Mouse (Mus musculus): ENCODE data around the gene Crb2. TPM values are rescaled to one million over a fixed set of nuclear protein-coding genes. Genes with fewer than 3 reads are reported as not detected.

Crb2 gene
- polyA plus RNA-seq, 1 experiment: 0.30 TPM

- Histone ChIP-seq H3K27me3 (ENCODE audit: control insufficient read depth, insufficient read depth, low read length) (no peaks in the 10 kb centered on the region), H3K27ac (ENCODE audit: control insufficient read depth, insufficient read depth, low read depth, low read length) (no peak overlapping the region), H3K4me3 (ENCODE audit: control insufficient read depth, low read depth, low read length) (no peak overlapping the region), H3K36me3 (ENCODE audit: control insufficient read depth, insufficient read depth, low read length) (no peaks in the 10 kb centered on the region), H3K4me1 (ENCODE audit: control insufficient read depth, insufficient read depth, low read length) (no peaks in the 10 kb centered on the region)
- TF ChIP-seq POLR2A (IDR thresholded peaks at IDR 0.05; ENCODE audit: control insufficient read depth, low read depth, low read length) (no peak), CTCF (IDR thresholded peaks at IDR 0.05; ENCODE audit: control insufficient read depth, insufficient read depth, insufficient replicate concordance, low read depth, low read length) (no peak)
Observed at GRCm38 (mm10) chr2:37757784-37758183, 18.3 kb upstream of the Crb2 start.

GRCm38 (mm10) chr2:37758343-37759015 is 17.6 kb upstream of the Crb2 start:
- H3K36me3 ChIP-seq (ENCODE audit: control insufficient read depth, insufficient read depth, low read length): no peaks in the 10 kb centered on the region
- TF ChIP-seq POLR2A (IDR thresholded peaks at IDR 0.05; ENCODE audit: control insufficient read depth, low read depth, low read length) (no peak), CTCF (IDR thresholded peaks at IDR 0.05; ENCODE audit: control insufficient read depth, insufficient read depth, insufficient replicate concordance, low read depth, low read length) (no peak)
- H3K27ac ChIP-seq (ENCODE audit: control insufficient read depth, insufficient read depth, low read depth, low read length): no peak overlapping the region
- H3K4me3 ChIP-seq (ENCODE audit: control insufficient read depth, low read depth, low read length): no peak overlapping the region
- no peaks in the 10 kb centered on the region for H3K27me3 ChIP-seq (ENCODE audit: control insufficient read depth, insufficient read depth, low read length)
- H3K4me1 ChIP-seq (ENCODE audit: control insufficient read depth, insufficient read depth, low read length): no peaks in the 10 kb centered on the region

GRCm38 (mm10) chr2:37760633-37761032 is 15.4 kb upstream of the Crb2 start:
- Histone ChIP-seq H3K36me3 (ENCODE audit: control insufficient read depth, insufficient read depth, low read length) (no peaks in the 10 kb centered on the region), H3K4me1 (ENCODE audit: control insufficient read depth, insufficient read depth, low read length) (no peaks in the 10 kb centered on the region), H3K4me3 (ENCODE audit: control insufficient read depth, low read depth, low read length) (no peak overlapping the region), H3K27ac (ENCODE audit: control insufficient read depth, insufficient read depth, low read depth, low read length) (no peak overlapping the region), H3K27me3 (ENCODE audit: control insufficient read depth, insufficient read depth, low read length) (no peaks in the 10 kb centered on the region)
- TF ChIP-seq CTCF (IDR thresholded peaks at IDR 0.05; ENCODE audit: control insufficient read depth, insufficient read depth, insufficient replicate concordance, low read depth, low read length) (no peak), POLR2A (IDR thresholded peaks at IDR 0.05; ENCODE audit: control insufficient read depth, low read depth, low read length) (no peak)

DNA sequence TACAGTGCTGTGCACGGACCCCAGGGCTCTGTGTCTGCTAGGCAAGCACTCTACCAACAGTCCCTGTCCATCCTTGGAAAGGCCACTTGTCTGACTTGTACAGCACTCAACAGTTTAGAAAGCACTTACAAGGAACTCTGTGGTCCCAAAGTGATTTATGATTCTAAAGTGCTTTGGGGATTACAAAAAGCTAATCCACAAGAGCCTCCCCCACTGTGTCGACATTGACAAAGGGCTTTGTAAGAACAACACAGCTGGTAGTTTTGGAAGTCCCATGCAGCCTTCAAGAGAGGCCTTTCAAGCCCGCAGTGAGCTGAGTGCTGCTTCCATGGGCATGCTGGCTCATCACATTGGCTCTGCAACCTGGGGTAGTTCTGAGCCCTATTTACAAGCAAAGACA is 12.4 kb upstream of the Crb2 start:
- Histone ChIP-seq H3K4me3 (ENCODE audit: control insufficient read depth, low read depth, low read length) (no peak overlapping the region), H3K36me3 (ENCODE audit: control insufficient read depth, insufficient read depth, low read length) (no peaks in the 10 kb centered on the region), H3K4me1 (ENCODE audit: control insufficient read depth, insufficient read depth, low read length) (no peaks in the 10 kb centered on the region), H3K27ac (ENCODE audit: control insufficient read depth, insufficient read depth, low read depth, low read length) (no peak overlapping the region), H3K27me3 (ENCODE audit: control insufficient read depth, insufficient read depth, low read length) (no peaks in the 10 kb centered on the region)
- TF ChIP-seq CTCF (IDR thresholded peaks at IDR 0.05; ENCODE audit: control insufficient read depth, insufficient read depth, insufficient replicate concordance, low read depth, low read length) (no peak), POLR2A (IDR thresholded peaks at IDR 0.05; ENCODE audit: control insufficient read depth, low read depth, low read length) (no peak)

DNA sequence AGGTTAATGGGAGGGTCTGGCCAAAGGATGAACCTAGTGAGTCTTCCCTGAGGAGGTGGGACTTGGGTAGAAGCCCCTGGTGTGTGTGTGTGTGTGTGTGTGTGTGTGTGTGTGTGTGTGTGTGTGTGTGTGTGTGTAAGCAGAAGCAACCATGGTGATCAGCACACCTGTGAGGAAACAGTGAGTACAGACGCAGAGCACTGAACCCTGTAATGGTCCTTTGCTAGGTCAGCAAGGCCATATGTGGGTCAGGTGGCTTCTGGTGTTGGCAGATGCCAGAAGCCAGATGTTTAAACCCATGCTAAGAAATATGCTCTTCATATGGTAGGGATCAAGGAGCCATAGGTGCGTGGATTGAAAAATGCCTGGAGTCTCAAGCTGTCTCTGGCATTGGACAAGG is 11.5 kb upstream of the Crb2 start:
- H3K27me3 ChIP-seq (ENCODE audit: control insufficient read depth, insufficient read depth, low read length): no peaks in the 10 kb centered on the region
- no peak overlapping the region for H3K27ac ChIP-seq (ENCODE audit: control insufficient read depth, insufficient read depth, low read depth, low read length)
- no peaks in the 10 kb centered on the region for H3K4me1 ChIP-seq (ENCODE audit: control insufficient read depth, insufficient read depth, low read length)
- H3K4me3 ChIP-seq (ENCODE audit: control insufficient read depth, low read depth, low read length): no peak overlapping the region
- no peaks in the 10 kb centered on the region for H3K36me3 ChIP-seq (ENCODE audit: control insufficient read depth, insufficient read depth, low read length)
- TF ChIP-seq POLR2A (IDR thresholded peaks at IDR 0.05; ENCODE audit: control insufficient read depth, low read depth, low read length) (no peak), CTCF (IDR thresholded peaks at IDR 0.05; ENCODE audit: control insufficient read depth, insufficient read depth, insufficient replicate concordance, low read depth, low read length) (no peak)

DNA sequence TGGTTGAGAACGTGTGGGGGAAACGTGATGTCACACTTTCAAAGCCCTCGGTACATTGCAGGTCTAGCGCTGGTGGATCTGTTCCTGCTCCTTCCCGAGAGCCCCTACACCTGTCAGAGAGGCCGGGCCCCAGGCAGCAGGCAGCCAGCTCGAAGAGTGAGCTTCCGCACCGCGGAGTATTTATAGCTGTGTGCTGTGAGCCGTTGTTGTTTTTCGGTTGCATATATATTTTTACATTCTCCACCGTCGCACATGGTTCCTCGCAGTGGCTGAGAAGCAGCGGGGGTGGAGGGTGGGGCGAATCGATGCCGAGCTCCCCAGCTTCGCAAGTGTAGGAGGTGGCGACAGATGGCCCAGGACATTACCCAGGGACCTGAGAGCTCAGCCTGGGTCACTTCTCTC is 11.0 kb upstream of the Crb2 start:
- Histone ChIP-seq H3K27ac (ENCODE audit: control insufficient read depth, insufficient read depth, low read depth, low read length) (no peak overlapping the region), H3K27me3 (ENCODE audit: control insufficient read depth, insufficient read depth, low read length) (no peaks in the 10 kb centered on the region), H3K4me1 (ENCODE audit: control insufficient read depth, insufficient read depth, low read length) (no peaks in the 10 kb centered on the region; the same call in 1 of the 2 replicates), H3K36me3 (ENCODE audit: control insufficient read depth, insufficient read depth, low read length) (no peaks in the 10 kb centered on the region), H3K4me3 (ENCODE audit: control insufficient read depth, low read depth, low read length) (no peak overlapping the region)
- TF ChIP-seq CTCF (IDR thresholded peaks at IDR 0.05; ENCODE audit: control insufficient read depth, insufficient read depth, insufficient replicate concordance, low read depth, low read length) (no peak), POLR2A (IDR thresholded peaks at IDR 0.05; ENCODE audit: control insufficient read depth, low read depth, low read length) (no peak)

- peaks cover 4% of the 10 kb centered on the region; the same call in 1 of the 2 replicates for H3K4me1 ChIP-seq (ENCODE audit: control insufficient read depth, insufficient read depth, low read length)
- no peak overlapping the region for H3K4me3 ChIP-seq (ENCODE audit: control insufficient read depth, low read depth, low read length)
- no peaks in the 10 kb centered on the region for H3K36me3 ChIP-seq (ENCODE audit: control insufficient read depth, insufficient read depth, low read length)
- no peak for TF ChIP-seq POLR2A (IDR thresholded peaks at IDR 0.05; ENCODE audit: control insufficient read depth, low read depth, low read length)
- no peak for TF ChIP-seq CTCF (IDR thresholded peaks at IDR 0.05; ENCODE audit: control insufficient read depth, insufficient read depth, insufficient replicate concordance, low read depth, low read length)
- H3K27me3 ChIP-seq (ENCODE audit: control insufficient read depth, insufficient read depth, low read length): no peaks in the 10 kb centered on the region
- no peak overlapping the region for H3K27ac ChIP-seq (ENCODE audit: control insufficient read depth, insufficient read depth, low read depth, low read length)
Observed at GRCm38 (mm10) chr2:37766027-37766761, 9.9 kb upstream of the Crb2 start.

Data from testis, adult 2 months (tissue).